Mouse (Mus musculus): Measurements from ENCODE around the gene Fyn.

The Fyn gene

GRCm38 (mm10) chr10:39571011-39571410 lies 202.4 kb downstream of the Fyn start:
- peak; percentile 60 for DNase-seq (ENCODE audit: low spot score)

DNA sequence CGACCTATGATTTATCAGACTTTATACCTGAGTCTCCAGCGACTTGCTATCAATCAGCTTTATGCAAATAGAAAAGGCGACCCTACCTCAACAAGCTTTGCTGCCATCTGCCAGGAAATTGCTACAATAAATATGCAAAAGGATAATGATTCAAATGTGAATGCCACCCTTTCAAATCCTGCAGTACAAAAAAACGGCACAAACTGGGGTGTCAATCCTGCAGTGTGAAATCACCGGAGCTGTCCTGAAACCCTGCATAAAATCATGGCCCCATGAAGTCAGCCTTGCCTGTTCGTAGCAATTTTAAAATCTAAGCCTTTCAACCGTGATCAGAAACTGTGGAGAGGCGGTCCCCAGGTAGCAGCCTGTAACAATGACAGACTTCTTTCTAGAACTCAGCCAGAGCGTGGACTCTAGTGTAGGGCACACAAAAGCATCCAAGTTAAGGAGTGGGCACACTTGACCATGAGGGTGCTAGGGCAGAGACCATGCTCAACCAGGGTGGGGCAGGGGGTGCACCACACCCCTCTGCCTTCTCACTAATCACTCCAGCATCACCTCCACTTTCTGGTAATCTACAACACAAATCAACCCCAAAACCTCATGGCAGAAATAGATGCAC lies 203.5 kb downstream of the Fyn start:
- no peak for DNase-seq (ENCODE audit: low spot score)

DNA sequence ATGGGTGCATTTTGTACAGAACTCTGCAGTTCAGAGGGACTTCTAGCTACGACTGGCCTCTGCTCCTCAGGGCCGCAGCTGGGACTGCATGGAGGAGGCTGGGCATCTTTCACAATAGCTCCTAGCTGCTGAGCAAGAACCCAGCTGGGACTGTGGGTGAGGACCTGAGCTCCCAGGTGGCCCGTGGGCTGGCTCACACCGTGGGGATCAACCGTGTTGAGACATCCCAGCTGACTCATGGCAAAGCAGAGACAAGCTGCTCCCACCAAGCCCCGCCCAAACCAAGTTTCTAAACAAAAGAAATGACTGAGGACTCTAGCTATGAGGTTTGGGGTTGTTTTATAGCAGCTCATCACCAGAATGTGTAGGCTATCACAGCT lies 204.0 kb downstream of the Fyn start:
- DNase-seq (ENCODE audit: low spot score): peak; percentile 36

DNA sequence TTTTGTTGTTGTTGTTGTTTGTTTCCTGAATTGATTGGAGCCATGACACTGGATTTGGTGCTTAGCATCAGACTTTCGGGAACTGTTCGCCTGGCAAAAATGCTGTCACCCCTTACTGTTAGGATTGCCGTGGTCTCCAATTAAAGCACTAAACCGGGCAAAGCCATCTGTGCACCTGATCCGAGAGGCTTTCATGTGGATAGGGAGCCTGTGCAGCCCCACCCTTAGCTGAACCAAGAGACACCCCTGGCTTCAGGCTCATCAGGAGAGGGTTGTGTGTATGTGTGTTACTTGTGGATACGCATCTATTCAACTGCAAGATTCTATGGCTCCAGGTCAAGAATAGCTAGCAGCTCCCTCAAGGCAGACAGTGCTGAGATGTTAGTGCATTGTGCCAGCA lies 207.8 kb downstream of the Fyn start:
- no peak for DNase-seq (ENCODE audit: low spot score)

- DNase-seq (ENCODE audit: low spot score): no peak
These were observed 211.8 kb downstream of the Fyn start for GRCm38 (mm10) chr10:39580477-39580876.

- no peak for DNase-seq (ENCODE audit: low spot score)
These were observed 213.7 kb downstream of the Fyn start for GRCm38 (mm10) chr10:39582385-39582784.

DNA sequence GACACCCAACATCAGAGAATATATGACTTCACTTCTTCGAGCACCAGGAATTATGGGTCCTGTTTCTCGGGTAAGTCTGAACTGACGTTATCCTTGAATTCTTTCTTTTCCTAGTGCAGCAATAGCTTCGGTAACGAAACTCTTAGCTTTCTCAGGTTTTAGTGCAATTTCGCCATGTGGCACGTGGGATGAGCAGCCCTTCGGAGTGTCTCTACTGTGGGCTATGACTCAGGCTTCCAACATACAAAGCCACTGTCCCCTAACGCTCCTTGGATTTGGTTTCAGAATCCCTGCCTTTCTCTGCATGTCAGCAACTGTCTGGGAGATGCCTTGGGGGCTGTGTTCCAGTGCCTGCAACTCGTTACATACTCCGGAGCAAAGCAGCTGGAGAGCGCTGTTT lies 215.1 kb downstream of the Fyn start:
- no peak for DNase-seq (ENCODE audit: low spot score)

- peak; percentile 61 for DNase-seq (ENCODE audit: low spot score)
These were observed 218.8 kb downstream of the Fyn start for GRCm38 (mm10) chr10:39587290-39587925.

GRCm38 (mm10) chr10:39587973-39588746 lies 219.5 kb downstream of the Fyn start:
- DNase-seq (ENCODE audit: low spot score): no peak

GRCm38 (mm10) chr10:39589765-39590546 lies 221.3 kb downstream of the Fyn start:
- peak; percentile 89 for DNase-seq (ENCODE audit: low spot score)

GRCm38 (mm10) chr10:39590629-39591028 lies 222.0 kb downstream of the Fyn start:
- DNase-seq (ENCODE audit: low spot score): peak; percentile 72

DNA sequence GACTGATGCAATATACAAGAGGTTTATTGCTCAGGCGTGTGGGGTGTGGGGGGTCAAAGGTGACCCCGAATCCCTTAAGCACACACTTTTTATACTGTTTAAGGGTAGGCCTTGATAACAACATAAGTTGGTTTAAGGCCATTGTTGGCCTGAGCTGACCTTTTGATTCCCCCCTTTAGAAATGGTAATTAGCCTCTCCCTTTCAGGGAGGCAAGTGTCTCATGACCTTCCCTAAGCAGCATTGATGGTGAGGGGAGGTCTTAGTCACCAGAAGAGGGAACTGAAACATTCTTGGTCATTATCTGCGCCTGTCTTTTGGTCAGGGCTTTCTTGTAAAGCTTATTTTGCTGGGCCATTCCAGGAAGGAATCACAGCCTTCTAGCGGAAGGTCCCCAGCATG lies 223.8 kb downstream of the Fyn start:
- no peak for DNase-seq (ENCODE audit: low spot score)

DNA sequence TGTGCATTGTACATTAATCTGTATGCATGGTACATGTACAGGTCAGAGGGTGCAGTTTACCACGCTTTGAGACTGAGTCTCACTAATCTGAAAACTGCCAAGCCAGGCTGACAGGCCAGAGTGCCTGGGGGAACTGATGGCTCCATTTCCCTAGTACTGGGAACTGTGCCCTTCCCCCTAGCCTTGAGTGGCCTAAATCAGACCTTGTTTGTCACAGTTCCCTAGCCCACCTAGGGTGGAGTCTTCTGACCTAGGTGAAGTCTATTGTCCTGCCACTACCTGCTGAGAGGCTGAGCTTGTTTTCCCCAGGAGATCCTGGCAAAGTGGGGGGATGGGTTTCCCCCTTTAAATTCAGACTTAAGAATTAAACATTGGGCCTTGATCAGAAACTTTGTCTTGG lies 226.1 kb downstream of the Fyn start:
- DNase-seq (ENCODE audit: low spot score): no peak

GRCm38 (mm10) chr10:39595862-39596261 lies 227.2 kb downstream of the Fyn start:
- DNase-seq (ENCODE audit: low spot score): no peak

DNA sequence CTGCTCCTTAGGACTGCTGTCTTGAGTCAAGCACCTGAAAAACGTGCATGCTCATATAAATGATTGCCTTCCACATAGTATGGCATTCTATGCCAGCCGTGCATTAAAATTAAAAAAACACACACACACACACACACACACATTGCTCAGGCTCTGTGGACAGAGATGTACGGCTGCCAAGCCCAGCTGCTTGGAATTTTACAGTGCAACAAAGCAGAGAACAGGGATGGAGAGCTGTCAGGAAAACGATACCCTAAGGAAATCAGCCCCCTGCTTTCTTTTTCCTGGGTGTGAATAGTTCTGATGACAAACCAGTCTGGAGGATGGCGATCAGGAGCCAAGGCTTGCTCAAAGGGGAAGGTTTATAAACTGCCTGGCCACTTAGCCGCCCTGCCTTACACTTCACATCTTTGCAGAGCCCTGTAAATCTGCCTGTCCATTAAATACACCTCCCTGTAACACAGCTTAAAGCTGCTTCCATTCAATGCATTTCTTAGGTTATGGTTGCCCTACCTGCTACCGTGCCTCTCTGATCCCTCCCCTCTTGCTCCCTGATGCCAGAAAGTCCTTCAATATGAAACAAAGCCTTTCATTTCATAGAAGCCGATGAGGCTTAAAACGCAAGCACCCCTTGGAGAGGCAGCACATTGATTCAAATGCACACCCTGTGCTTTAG lies 228.6 kb downstream of the Fyn start:
- no peak for DNase-seq (ENCODE audit: low spot score)

DNA sequence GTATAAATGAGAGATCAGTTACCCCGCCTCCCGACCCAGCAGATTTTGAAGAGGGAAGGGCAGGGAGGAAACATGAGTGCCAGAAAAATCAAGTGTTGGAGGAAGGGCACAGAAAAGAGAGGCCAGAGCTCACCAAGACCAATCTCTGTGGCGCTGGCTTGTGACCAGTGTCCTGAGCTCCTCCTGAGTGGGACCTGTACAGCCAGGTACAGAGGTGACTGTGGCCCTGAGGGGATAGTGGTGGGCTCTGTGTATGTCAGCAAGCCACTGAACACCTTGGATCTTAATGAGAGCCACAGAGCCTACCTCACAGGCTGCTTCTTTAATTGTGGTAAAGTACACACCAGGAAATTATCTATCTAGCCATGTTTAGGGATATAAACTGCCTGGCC lies 229.1 kb downstream of the Fyn start:
- DNase-seq (ENCODE audit: low spot score): no peak

DNA sequence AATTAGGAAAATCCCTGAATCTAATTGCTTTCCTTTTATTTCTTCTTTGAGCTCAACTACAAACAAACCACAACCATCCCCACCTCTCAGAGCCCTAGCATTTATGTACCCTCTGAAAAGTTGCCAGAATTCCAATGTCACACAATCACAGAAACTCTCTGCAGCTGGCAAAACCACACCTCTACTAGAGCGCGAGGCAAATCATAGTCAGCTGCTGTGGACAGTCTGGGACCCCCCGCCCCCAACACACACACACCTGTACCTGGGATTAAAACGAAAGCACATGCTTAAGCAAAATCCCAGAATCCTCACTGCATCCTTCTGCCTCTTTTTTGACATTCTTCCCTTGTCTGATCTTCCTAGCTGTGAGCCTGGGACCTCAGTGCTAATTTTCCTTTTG lies 230.9 kb downstream of the Fyn start:
- no peak for DNase-seq (ENCODE audit: low spot score)

- no peak for DNase-seq (ENCODE audit: low spot score)
These were observed 231.5 kb downstream of the Fyn start for GRCm38 (mm10) chr10:39600115-39600514.

GRCm38 (mm10) chr10:39601068-39601467 lies 232.4 kb downstream of the Fyn start:
- DNase-seq (ENCODE audit: low spot score): no peak

- no peak for DNase-seq (ENCODE audit: low spot score)
These were observed 237.8 kb downstream of the Fyn start for GRCm38 (mm10) chr10:39606434-39606833.

DNA sequence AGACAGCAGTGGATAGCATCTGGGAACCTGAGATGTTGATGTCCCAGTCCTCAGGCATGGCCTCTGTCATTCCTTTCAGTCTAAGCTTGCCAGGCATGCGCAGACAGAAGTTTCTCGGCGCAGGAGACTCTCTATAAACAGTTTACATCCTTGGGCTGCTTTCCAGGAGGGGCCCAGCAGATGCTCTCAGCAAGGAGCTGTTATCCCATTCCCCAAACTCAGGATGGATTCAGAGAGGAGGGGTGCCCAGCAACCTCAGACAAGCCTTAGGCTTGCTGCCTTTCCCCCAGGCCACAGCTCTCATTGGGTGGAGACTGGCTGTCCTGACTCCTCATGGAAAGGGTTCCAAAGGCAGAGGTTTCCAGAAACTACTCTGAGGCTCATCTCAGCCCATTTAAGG lies 242.6 kb downstream of the Fyn start:
- no peak for DNase-seq (ENCODE audit: low spot score)

DNA sequence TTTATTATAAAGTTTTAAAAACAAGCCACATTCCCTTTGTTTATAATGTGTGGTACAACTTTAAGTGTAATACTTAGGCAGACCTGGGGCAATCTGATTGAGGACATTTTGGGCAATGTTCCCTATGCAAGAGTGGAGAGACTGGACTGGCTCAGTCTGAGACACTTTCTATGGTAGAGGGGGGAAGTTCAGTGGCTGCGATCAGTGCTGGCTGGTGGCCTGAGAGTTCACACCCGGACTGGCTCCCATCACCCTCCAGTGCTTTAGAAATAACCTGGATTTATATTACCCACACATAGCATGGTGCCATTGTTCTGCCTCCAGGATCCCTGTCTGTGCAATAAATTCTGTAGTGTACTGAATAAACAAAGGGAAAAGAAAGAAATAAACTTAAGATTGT lies 243.5 kb downstream of the Fyn start:
- no peak for DNase-seq (ENCODE audit: low spot score)
